Mouse (Mus musculus) ES-Bruce4 (cell line): ENCODE measurements at regions not wholly inside any gene's neighbourhood (a gene's known extent, or its start where the extent isn't known, plus 50 kb on each side); places are given as distances from the start of the nearest gene placed in this dataset.
"Not testable (repeated sequence)": the region's sequence is repeated elsewhere in the genome, so short reads cannot be mapped to it uniquely, and the experiment has no call there.

Experiments used
- H3K27ac ChIP-seq: 2 replicates; pipeline ENCODE4 v1.5.1; 2012; ENCODE audit warnings: low read length, inconsistent platforms; ENCODE audit not compliant: insufficient read depth
- H3K27me3 ChIP-seq: 2 replicates; pipeline ENCODE4 v1.6.1; 2012; ENCODE audit warnings: mild to moderate bottlenecking, low read length, inconsistent platforms; ENCODE audit not compliant: control insufficient read depth, poor library complexity, insufficient read depth, severe bottlenecking
- H3K36me3 ChIP-seq: 2 replicates; pipeline ENCODE4 v1.6.1; 2012; ENCODE audit warnings: inconsistent platforms, mild to moderate bottlenecking, low read length, moderate library complexity; ENCODE audit not compliant: control insufficient read depth, poor library complexity, insufficient read depth, severe bottlenecking
- H3K4me1 ChIP-seq: one replicate; pipeline ENCODE4 v1.8.1; 2011; ENCODE audit warnings: low read length; ENCODE audit not compliant: control insufficient read depth, insufficient read depth
- H3K4me3 ChIP-seq: 2 replicates; pipeline ENCODE4 v1.5.1; 2011; ENCODE audit warnings: low read depth, mild to moderate bottlenecking, low read length
- H3K9ac ChIP-seq: 2 replicates; pipeline ENCODE4 v1.6.1; 2012; ENCODE audit warnings: low read depth, mild to moderate bottlenecking, inconsistent platforms; ENCODE audit not compliant: poor library complexity, severe bottlenecking
- H3K9me3 ChIP-seq: replicated peaks from 2 replicates; pipeline ENCODE4 v1.6.1; 2012; ENCODE audit warnings: mild to moderate bottlenecking, low read length, inconsistent platforms; ENCODE audit not compliant: control insufficient read depth, poor library complexity, insufficient read depth, severe bottlenecking
- CTCF ChIP-seq: IDR thresholded peaks from one replicate; pipeline ENCODE4 v1.8.1; 2011; ENCODE audit warnings: low read depth, low read length
- EP300 ChIP-seq: IDR thresholded peaks from 2 replicates; pipeline ENCODE4 v1.6.1; 2011; ENCODE audit warnings: low read depth, low read length; ENCODE audit not compliant: insufficient read depth
- POLR2A ChIP-seq: IDR thresholded peaks from one replicate; pipeline ENCODE4 v1.8.1; 2011; ENCODE audit warnings: low read length; ENCODE audit not compliant: insufficient read depth

DNA sequence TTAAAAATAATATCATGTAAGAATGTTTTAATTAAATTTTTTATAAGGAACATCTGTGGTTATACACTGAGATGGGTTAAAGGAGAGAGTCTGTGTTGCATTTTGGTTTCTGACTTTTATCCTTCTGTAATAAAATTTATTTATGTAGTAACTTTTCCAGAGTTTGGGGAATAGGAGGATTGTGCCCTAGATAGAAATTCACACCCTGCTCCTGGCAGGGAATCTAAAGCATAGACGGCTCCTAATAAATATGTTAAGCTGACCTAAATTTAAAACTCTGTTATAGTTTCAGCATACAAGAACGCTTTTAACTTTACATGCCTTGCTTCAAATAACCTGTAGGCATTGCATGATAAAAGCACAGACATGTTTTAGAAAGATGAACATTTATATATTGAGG lies 618.7 kb upstream of the Negr1 start:
- Histone ChIP-seq H3K4me1 (no peaks in the 10 kb centered on the region), H3K27ac (no peak overlapping the region), H3K9ac (no peak overlapping the region), H3K9me3 (no peaks in the 10 kb centered on the region), H3K27me3 (no peaks in the 10 kb centered on the region), H3K4me3 (no peak overlapping the region), H3K36me3 (no peaks in the 10 kb centered on the region)
- TF ChIP-seq EP300 (no peak), CTCF (no peak), POLR2A (no peak)

DNA sequence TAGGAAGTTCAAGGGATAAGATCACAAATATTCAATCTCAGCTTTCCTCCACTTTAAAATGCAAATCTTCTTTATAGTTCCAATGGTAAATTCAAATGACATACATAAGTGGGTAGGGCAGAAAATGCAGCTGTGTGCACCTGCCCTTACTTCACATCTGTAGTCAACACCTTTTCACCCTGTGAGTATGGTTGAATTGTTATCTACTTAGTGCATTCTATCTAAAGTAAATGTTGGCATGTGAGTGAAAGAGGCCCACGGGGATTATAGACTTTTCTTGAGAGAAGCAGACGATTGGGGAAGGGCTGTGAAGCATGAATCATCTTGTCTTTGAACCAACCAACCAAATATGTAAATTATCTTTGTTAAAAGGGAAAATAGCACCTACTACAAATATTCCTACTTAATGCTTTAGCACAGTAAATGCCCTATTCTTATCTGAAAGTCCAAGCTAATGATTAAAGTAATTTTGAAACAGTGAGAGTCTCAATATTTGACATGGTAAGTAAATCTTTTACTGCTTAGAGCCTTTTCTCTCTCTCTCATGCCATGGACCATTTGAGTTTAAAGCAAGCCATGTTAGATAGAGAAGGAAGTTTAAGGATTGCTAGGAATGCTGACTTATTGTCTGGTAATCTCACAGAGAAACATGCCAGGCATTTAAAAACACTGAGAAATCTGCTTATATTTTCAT lies 617.4 kb upstream of the Negr1 start:
- Histone ChIP-seq H3K4me3 (no peak overlapping the region), H3K27me3 (no peaks in the 10 kb centered on the region), H3K9me3 (no peaks in the 10 kb centered on the region), H3K36me3 (no peaks in the 10 kb centered on the region), H3K27ac (no peak overlapping the region), H3K9ac (no peak overlapping the region), H3K4me1 (no peaks in the 10 kb centered on the region)
- no peak for TF ChIP-seq EP300
- TF ChIP-seq CTCF, result no peak
- no peak for TF ChIP-seq POLR2A

DNA sequence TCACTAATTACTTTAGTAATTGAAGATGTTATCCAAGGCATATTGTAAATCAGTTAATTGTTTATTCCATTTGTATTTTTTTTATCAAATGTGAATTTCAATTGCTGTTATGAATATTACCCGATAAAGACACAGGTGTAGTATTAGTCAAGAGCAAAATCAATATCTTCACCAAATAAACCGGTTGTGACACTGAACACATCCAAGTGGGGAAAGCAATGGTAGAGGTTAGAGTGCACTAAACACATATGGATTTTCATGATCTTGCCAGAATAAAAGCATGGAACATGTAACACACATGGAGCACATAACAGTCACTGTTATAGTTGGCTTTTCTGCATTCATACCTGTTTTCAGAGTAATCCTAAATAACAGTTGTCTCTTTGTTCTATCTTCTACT lies 616.4 kb upstream of the Negr1 start:
- Histone ChIP-seq H3K27me3 (no peaks in the 10 kb centered on the region), H3K36me3 (no peaks in the 10 kb centered on the region)
- TF ChIP-seq POLR2A (no peak), CTCF (no peak), EP300 (no peak)

DNA sequence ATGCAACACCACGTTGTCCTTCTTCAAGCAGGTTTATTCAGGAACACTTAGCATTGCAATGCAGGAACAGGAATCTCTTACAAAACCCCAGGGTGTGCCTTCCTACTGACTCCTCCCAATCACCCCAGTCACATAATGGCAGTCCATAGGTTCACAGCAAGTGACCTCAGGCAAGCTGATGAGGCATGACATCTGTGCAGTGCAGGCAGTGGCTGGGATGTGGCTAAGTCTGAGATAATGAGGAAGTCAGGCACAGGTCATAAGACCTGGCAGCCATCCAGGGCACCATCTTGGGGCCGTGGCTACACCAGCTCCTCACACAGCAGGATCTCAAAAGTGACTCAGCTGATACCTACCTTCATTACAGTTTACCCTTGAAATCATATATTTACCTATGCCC lies 599.1 kb upstream of the Negr1 start:
- not testable (repeated sequence) for H3K36me3 ChIP-seq, H3K4me1 ChIP-seq, H3K9me3 ChIP-seq, H3K27me3 ChIP-seq, H3K4me3 ChIP-seq, H3K9ac ChIP-seq
- H3K27ac ChIP-seq, result 0 out of 2 replicates have a peak overlapping the region, but pooled peaks have one; percentile 6

More for the DNA sequence above, 616.4 kb upstream of the Negr1 start:
- Histone ChIP-seq H3K27ac (no peak overlapping the region), H3K9ac (no peak overlapping the region), H3K4me1 (no peaks in the 10 kb centered on the region), H3K4me3 (no peak overlapping the region), H3K9me3 (no peaks in the 10 kb centered on the region)

DNA sequence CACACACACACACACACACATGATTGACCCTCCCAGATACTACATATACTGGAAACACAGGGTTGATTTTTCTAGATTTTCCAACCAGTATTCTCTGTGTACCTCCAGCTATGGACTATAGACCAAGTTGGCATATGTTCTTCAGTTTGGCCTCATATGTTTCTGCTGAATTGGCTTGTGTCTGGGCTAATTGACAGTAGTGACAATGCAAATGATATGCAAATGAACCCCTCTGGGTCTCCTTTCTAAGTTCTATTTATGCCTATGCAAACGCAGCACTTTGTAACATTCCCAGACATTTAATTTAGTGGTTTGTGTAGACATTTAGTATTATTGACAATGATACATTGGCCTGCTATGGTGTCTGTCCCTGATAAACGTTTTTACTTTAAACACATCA lies 582.0 kb upstream of the Negr1 start:
- no peaks in the 10 kb centered on the region for H3K4me1 ChIP-seq
- H3K4me3 ChIP-seq, result no peak overlapping the region

GRCm38 (mm10) chr3:155994044-155994443 lies 567.5 kb upstream of the Negr1 start:
- H3K36me3 ChIP-seq, result no peaks in the 10 kb centered on the region
- no peaks in the 10 kb centered on the region for H3K9me3 ChIP-seq
- no peak overlapping the region for H3K27ac ChIP-seq
- TF ChIP-seq EP300 (no peak), POLR2A (no peak), CTCF (no peak)
- H3K27me3 ChIP-seq, result no peaks in the 10 kb centered on the region
- H3K9ac ChIP-seq, result no peak overlapping the region
- no peaks in the 10 kb centered on the region for H3K4me1 ChIP-seq
- H3K4me3 ChIP-seq, result no peak overlapping the region

More for the DNA sequence above, 582.0 kb upstream of the Negr1 start:
- Histone ChIP-seq H3K9ac (no peak overlapping the region), H3K9me3 (no peaks in the 10 kb centered on the region), H3K27ac (no peak overlapping the region), H3K27me3 (no peaks in the 10 kb centered on the region), H3K36me3 (no peaks in the 10 kb centered on the region)
- TF ChIP-seq CTCF (no peak), EP300 (no peak), POLR2A (no peak)
